Mouse (Mus musculus) urinary bladder, adult 2 months (tissue): Measurements from ENCODE around the gene Sdhaf3. TPM values are rescaled to one million over a fixed set of nuclear protein-coding genes. Genes with fewer than 3 reads are reported as not detected.

ENCODE experiments used
- DNase-seq: peaks from one replicate; pipeline ENCODE4 v3.0.0; 2022; ENCODE audit warnings: low spot score
- polyA plus RNA-seq: library from polyadenylated mRNA; depleted of rRNA; stranded (reverse); fragments of >200 nt; gene quantifications from 2 replicates; pipeline ENCODE4 v1.2.3, GENCODE M21; 2012; rRNA removed

Sdhaf3 gene
- polyA plus RNA-seq, 1 experiment = 1.9 TPM

- no peak for DNase-seq
Measured at GRCm38 (mm10) chr6:7068782-7069181, 113.0 kb downstream of the Sdhaf3 start.

GRCm38 (mm10) chr6:7069463-7069862, 113.7 kb downstream of the Sdhaf3 start:
- DNase-seq = no peak

- no peak for DNase-seq
Measured at GRCm38 (mm10) chr6:7082054-7082453, 126.2 kb downstream of the Sdhaf3 start.

- no peak for DNase-seq
Measured at GRCm38 (mm10) chr6:7082467-7083259, 126.9 kb downstream of the Sdhaf3 start.

- no peak for DNase-seq
Measured at GRCm38 (mm10) chr6:7083661-7084060, 127.9 kb downstream of the Sdhaf3 start.

GRCm38 (mm10) chr6:7084370-7084769, 128.6 kb downstream of the Sdhaf3 start:
- DNase-seq = no peak

GRCm38 (mm10) chr6:7085506-7085905, 129.7 kb downstream of the Sdhaf3 start:
- no peak for DNase-seq

- no peak for DNase-seq
Measured at GRCm38 (mm10) chr6:7092094-7092493, 136.3 kb downstream of the Sdhaf3 start.

Other genes starting within 250 kb of the Sdhaf3 start
- not detected in 2 replicates for gene Dlx6, start 92.7 kb upstream of the Sdhaf3 start, polyA plus RNA-seq
- gene Dlx5, start 73.9 kb upstream of the Sdhaf3 start, polyA plus RNA-seq = not detected in 2 replicates